Mouse (Mus musculus) midbrain, postnatal 0 days (tissue): ENCODE measurements around the gene Galnt9. TPM values are rescaled to one million over a fixed set of nuclear protein-coding genes. Genes with fewer than 3 reads are reported as not detected.

Experiments used
- ATAC-seq: fragments of 200-750 bp; cut with Nextera tagmentation; 2 replicates; pipeline ENCODE4 v1.8.0; 2017; ENCODE audit warnings: moderate number of reproducible peaks, mild to moderate bottlenecking, moderate TSS enrichment, moderate library complexity; ENCODE audit not compliant: low FRiP score
- DNase-seq: peaks from one replicate; pipeline ENCODE4 v3.0.0-alpha.2; 2015; ENCODE audit warnings: low spot score
- H3K27ac ChIP-seq: fragments of 300-500 bp; sonication (generic); 2 replicates; pipeline ENCODE4 v1.5.1; 2014; ENCODE audit warnings: low read depth, mild to moderate bottlenecking, low read length, mixed read lengths
- H3K27me3 ChIP-seq: fragments of 300-500 bp; sonication (generic); 2 replicates; pipeline ENCODE4 v1.6.1; 2014; ENCODE audit warnings: low read length, control low read depth, mixed read lengths; ENCODE audit not compliant: insufficient read depth
- H3K36me3 ChIP-seq: fragments of 300-500 bp; sonication (generic); 2 replicates; pipeline ENCODE4 v1.6.1; 2014; ENCODE audit warnings: low read length, control low read depth, mixed read lengths; ENCODE audit not compliant: insufficient read depth
- H3K4me1 ChIP-seq: fragments of 300-500 bp; sonication (generic); 2 replicates; pipeline ENCODE4 v1.6.1; 2014; ENCODE audit warnings: mild to moderate bottlenecking, control low read depth, antibody characterized with exemption, low read length, mixed read lengths; ENCODE audit not compliant: insufficient read depth
- H3K4me2 ChIP-seq: fragments of 300-500 bp; sonication (generic); 2 replicates; pipeline ENCODE4 v1.6.1; 2014; ENCODE audit warnings: low read depth, mild to moderate bottlenecking, low read length, mixed read lengths; ENCODE audit not compliant: poor library complexity, severe bottlenecking
- H3K4me3 ChIP-seq: fragments of 300-500 bp; sonication (generic); 2 replicates; pipeline ENCODE4 v1.5.1; 2014; ENCODE audit warnings: low read depth, mild to moderate bottlenecking, low read length, moderate library complexity
- H3K9ac ChIP-seq: fragments of 300-500 bp; sonication (generic); replicated peaks from 2 replicates; pipeline ENCODE4 v1.6.1; 2014; ENCODE audit warnings: mild to moderate bottlenecking, low read length, moderate library complexity, mixed read lengths; ENCODE audit not compliant: poor library complexity, severe bottlenecking
- H3K9me3 ChIP-seq: fragments of 300-500 bp; sonication (generic); 2 replicates; pipeline ENCODE4 v1.6.1; 2016; ENCODE audit warnings: low read length, control low read depth
- CTCF ChIP-seq: IDR thresholded peaks from 2 replicates; pipeline ENCODE4 v1.5.1; 2016; ENCODE audit warnings: antibody characterized with exemption, mild to moderate bottlenecking
- WGBS: fragments of 180-500 bp; shearing (Covaris S2); extraction: QIAGEN DNeasy Blood & Tissue Kit; methylation state at CpG from one replicate; pipeline ENCODE4 v1.1.7; 2014; 5-methylcytosine and 5-hydroxymethylcytosine counted together
- polyA plus RNA-seq: library from polyadenylated mRNA; unstranded; fragments of >200 nt; fragmentation: Nextera tagmentation; extraction: Ambion mirVana; gene quantifications from 2 replicates; pipeline ENCODE4 v1.2.1, GENCODE M21; 2015
- total RNA-seq: library from RNA; depleted of rRNA; stranded (reverse); fragments of >200 nt; gene quantifications from 2 replicates; pipeline ENCODE4 v1.2.3, GENCODE M21; 2014

The Galnt9 gene
- total and polyA plus RNA-seq, 2 experiments from 2014 or later = 23.1 to 34.0 TPM

DNA sequence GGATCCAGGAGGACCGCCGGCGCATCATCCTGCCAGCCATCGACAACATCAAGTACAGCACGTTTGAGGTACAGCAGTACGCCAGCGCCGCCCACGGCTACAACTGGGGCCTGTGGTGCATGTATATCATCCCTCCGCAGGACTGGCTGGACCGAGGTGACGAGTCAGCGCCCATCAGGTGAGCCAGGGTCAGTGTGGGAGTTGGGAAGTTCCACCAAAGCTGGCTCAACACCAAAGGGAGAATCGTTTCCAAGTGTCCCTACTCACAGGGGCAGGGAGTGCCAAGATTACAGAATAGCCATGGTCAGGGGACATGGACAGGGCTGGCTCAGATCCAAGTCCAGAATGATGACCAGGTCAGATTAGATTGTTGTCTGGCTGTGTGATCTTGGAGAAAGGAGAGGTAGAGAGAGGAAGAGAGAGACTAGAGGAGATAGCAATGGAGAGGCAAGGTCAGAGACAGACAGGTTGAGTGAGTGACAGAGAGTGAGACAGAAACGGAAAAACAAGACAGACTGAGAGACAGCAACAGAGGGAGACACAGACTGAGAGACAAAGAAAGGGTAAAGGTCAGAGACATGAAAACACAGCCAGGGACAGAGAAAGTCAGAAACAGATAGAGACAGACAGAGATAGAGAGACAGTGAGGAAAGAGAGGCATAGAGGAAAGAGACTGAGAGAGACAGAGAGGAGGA lies 52.1 kb downstream of the Galnt9 start:
- no peak for ATAC-seq
- no peak for TF ChIP-seq CTCF
- no peak overlapping the region for H3K4me3 ChIP-seq
- H3K9me3 ChIP-seq = no peaks in the 10 kb centered on the region
- 88% methylated on average over 15 of the region's 15 CpGs for WGBS
- H3K4me2 ChIP-seq = no peak overlapping the region
- no peaks in the 10 kb centered on the region for H3K4me1 ChIP-seq
- H3K27me3 ChIP-seq = no peaks in the 10 kb centered on the region
- no peak overlapping the region for H3K9ac ChIP-seq
- no peak for DNase-seq
- H3K27ac ChIP-seq = no peak overlapping the region
- H3K36me3 ChIP-seq = peaks cover 3% of the 10 kb centered on the region; the same call in 1 of the 2 replicates

DNA sequence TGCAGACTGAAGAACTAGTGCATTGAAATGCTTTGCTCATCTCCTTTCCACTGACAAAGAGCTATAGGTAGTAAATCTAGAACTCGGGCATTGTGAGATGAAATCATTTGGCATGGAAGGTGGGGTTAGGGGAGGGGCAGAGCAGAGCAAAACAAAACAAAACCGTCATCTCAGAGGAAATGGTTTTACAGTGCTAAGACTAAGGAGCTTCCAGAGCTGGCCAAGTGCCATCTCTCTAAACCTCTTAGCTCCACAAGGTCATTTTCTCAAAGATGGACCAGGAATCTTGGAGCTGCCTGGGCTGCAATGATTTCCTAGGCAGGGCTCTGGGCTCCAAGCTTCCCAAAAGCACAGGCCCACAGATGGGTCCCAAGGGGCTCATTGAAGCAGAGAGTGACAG lies 53.3 kb downstream of the Galnt9 start:
- Histone ChIP-seq H3K4me3 (no peak overlapping the region), H3K27ac (no peak overlapping the region), H3K4me1 (no peaks in the 10 kb centered on the region), H3K36me3 (peaks cover 3% of the 10 kb centered on the region; the same call in 1 of the 2 replicates), H3K9me3 (no peaks in the 10 kb centered on the region), H3K4me2 (no peak overlapping the region), H3K9ac (no peak overlapping the region), H3K27me3 (no peaks in the 10 kb centered on the region)
- ATAC-seq (no peak), DNase-seq (peak; percentile 19)
- WGBS = 54% methylated on average over 2 of the region's 2 CpGs
- no peak for TF ChIP-seq CTCF

GRCm38 (mm10) chr5:110598298-110599095 lies 54.3 kb downstream of the Galnt9 start:
- TF ChIP-seq CTCF = no peak
- H3K4me3 ChIP-seq = no peak overlapping the region
- H3K4me1 ChIP-seq = no peaks in the 10 kb centered on the region
- 32% methylated on average over 12 of the region's 12 CpGs for WGBS
- no peaks in the 10 kb centered on the region for H3K9me3 ChIP-seq
- DNase-seq (peak; percentile 12), ATAC-seq (0 out of 2 replicates have a peak, but pooled peaks have one; percentile 20)
- no peak overlapping the region for H3K4me2 ChIP-seq
- H3K27me3 ChIP-seq = no peaks in the 10 kb centered on the region
- H3K9ac ChIP-seq = 0 out of 2 replicates have a peak overlapping the region, but pooled peaks have one; percentile 19
- peaks cover 7% of the 10 kb centered on the region for H3K36me3 ChIP-seq
- H3K27ac ChIP-seq = no peak overlapping the region

DNA sequence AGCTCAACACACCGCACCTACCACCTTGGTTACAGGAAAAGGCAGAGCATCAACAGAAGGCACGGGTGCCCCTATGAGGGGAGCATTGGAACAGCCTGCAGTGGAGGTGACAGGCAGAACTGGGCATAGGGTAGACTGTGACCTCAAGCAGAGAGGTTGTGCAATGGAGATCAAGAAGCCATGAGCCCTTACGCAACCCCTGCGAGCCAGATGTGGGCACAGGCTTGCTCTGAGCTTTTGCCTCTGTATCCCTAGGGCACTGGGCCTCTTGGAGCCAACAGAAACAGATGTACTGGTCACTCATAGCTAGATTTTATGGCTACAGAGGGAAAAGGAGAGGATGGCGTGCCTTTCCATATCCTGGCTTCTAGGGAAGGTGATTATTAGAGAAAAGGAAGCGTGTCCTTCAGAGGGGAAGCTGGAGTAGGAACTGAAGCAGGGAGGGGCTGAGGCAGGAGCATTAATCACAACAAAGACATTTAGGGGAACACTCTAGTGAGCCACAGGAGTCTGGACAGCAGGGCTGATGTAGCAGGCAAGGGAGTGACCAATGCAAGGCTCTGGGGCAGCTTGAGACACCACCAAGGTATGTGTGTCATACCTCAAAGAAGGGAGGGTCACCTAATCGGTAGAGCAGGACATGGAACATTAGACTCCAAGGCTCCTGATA lies 59.0 kb downstream of the Galnt9 start:
- Histone ChIP-seq H3K36me3 (peaks cover 7% of the 10 kb centered on the region), H3K9ac (no peak overlapping the region), H3K27ac (no peak overlapping the region), H3K4me2 (no peak overlapping the region), H3K4me1 (no peaks in the 10 kb centered on the region), H3K9me3 (no peaks in the 10 kb centered on the region), H3K4me3 (no peak overlapping the region), H3K27me3 (no peaks in the 10 kb centered on the region)
- no peak for ATAC-seq
- DNase-seq = no peak
- 87% methylated on average over 7 of the region's 7 CpGs for WGBS
- TF ChIP-seq CTCF = no peak

GRCm38 (mm10) chr5:110604311-110604710 lies 60.2 kb downstream of the Galnt9 start:
- no peak for TF ChIP-seq CTCF
- Histone ChIP-seq H3K9ac (no peak overlapping the region), H3K4me1 (no peaks in the 10 kb centered on the region), H3K4me3 (no peak overlapping the region), H3K9me3 (no peaks in the 10 kb centered on the region), H3K27me3 (no peaks in the 10 kb centered on the region), H3K36me3 (peaks cover 7% of the 10 kb centered on the region), H3K27ac (no peak overlapping the region), H3K4me2 (no peak overlapping the region)
- DNase-seq (no peak), ATAC-seq (no peak)
- WGBS = 89% methylated on average over 2 of the region's 2 CpGs
